Mouse (Mus musculus) adrenal gland, adult (tissue): ENCODE measurements around the gene Dut.
A peak's percentile ranks its signal among the peaks of the same experiment; 100 is the strongest.

Experiments
- DNase-seq, 2 experiments: peaks; one replicate each; pipeline ENCODE4 v3.0.0; 2022 to 2023; ENCODE audit warnings: low spot score in 1 of 2; ENCODE audit not compliant: inconsistent age in 2 of 2

Dut gene

DNA sequence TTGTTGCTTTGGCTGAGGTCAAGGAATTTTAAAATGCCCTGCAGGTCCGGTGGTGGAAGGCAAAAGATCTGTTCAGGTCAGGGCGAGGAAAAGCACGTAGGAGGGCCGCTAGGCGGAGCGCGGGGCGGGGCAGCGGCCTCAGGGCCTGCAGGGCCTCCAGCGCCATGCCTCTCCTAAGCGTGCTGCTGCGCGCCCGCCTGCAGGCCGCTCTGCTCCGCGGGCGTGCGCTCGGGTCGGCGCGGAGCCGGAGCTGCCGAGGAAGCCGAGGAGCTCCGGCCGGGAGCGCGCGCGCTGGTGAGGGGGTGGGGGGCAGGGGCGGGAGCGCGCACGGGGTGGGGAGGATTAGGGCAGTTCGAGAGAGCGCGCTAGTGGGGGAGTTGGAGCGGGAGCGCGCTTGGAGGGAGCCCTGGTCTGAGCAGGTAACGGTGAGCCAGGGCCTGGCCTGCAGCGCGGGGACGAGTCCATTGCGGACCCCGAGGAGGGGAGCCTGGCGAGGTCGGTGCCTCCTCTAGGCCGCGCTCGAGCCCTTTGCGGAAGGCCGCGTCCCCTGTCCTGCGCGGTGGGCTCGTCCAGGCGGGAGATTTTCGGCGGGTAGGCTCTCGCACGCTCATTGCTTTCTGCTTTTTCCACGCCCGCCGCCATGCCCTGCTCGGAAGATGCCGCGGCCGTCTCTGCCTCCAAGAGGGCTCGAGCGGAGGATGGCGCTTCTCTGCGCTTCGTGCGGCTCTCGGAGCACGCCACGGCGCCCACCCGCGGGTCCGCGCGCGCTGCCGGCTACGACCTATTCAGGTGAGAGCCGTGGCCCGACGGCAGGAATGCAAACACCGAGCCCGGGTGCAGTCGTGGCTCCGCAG is at the start of gene Dut:
TSS of gene Dut (plus strand) at position 83 of the 854 bp plus-strand sequence.
- DNase-seq: peak; percentile 95 to 97

GRCm38 (mm10) chr2:125208894-125209596 is 37.9 kb upstream of the Dut start:
- DNase-seq: no peak

GRCm38 (mm10) chr2:125211831-125212510 is 35.0 kb upstream of the Dut start:
- peak in 1 of 2 experiments; percentile 21 for DNase-seq

GRCm38 (mm10) chr2:125214592-125214991 is 32.4 kb upstream of the Dut start:
- peak; percentile 39 to 85 for DNase-seq

DNA sequence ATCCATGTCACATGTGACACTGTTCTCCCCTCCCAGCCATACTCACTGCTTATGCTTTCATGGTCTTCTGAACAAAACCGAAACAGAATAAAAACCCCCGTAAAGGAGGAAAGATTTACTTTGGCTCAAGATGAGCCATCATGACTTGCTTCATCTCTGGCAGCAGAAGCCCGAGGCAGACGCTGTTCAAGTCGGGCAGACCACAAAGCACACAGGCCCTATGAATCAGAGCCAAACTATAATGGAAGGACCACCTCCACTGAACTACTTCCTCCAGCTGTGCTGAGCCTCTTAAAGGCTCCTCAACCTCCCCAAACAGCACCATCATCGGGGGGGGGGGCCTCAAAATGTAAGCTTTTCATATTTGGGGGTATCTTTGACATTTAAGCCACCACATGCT is 29.7 kb upstream of the Dut start:
- DNase-seq: no peak

GRCm38 (mm10) chr2:125218566-125218965 is 28.4 kb upstream of the Dut start:
- no peak for DNase-seq

DNA sequence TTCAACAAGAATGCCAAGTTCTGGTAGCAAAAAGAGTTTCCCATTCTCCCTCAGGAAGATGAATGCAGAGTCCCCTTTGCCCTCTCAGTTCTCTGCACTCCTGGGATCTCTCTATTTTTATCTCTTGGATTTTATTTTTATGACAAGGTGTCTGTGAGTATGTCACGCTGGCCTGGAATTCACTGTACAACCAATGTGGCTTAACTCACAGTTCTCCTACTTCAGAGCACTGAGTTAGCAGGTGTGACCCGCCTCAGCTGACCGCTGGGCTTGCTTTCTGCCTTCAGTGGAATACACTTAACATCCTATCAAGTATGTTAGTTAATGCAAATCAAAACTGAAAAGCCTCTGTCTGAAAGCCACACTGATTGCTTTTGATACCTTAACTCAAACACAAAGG is 27.7 kb upstream of the Dut start:
- DNase-seq: no peak

- DNase-seq: no peak
Observed at GRCm38 (mm10) chr2:125221673-125222072, 25.3 kb upstream of the Dut start.

GRCm38 (mm10) chr2:125228472-125229409 is 18.2 kb upstream of the Dut start:
- DNase-seq: no peak

DNA sequence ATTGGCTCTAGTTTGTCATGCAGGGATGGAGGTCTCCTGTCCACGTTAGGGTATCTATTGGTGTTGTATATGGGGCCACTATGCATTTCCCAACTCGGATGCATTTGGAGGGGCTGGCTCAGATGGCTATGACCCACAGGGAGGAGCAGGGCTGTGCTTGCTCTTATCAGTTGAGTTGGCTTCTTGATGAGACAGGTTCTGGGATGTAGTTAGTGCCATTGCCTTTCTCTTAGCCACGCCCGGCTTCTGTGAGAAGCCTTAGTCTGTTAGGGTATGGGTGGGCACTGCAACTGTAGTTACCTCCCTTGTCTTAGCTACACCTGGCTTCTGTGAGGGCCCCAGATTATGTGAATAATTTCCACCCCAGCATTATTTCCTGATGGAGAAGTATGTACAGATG is 14.8 kb upstream of the Dut start:
- no peak for DNase-seq

- no peak for DNase-seq
Observed at GRCm38 (mm10) chr2:125233537-125233936, 13.5 kb upstream of the Dut start.

GRCm38 (mm10) chr2:125234049-125234448 is 12.9 kb upstream of the Dut start:
- peak in 1 of 2 experiments; percentile 42 for DNase-seq

GRCm38 (mm10) chr2:125245545-125246285 is 1.3 kb upstream of the Dut start:
- peak in 1 of 2 experiments; percentile 30 for DNase-seq

DNA sequence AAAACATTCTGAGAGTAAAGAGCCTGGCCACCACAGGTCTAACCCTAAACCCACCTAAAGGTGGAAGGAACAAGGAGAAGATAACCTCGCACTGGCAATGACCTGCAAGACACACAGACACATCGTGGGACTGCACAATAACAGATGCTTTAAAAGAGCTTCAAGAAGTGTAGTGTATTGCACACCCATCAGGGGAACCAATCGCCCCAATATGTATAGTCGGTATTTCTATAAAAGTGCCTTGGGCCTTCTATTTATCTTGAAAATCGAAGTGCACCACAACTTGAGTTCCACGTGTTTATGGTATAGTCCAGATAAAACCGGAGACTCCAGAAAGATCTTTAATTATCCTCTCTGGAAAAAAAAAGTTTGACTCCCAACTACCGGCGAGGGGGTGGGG is 321 bp upstream of the Dut start:
- peak in 1 of 2 experiments; percentile 40 for DNase-seq

DNA sequence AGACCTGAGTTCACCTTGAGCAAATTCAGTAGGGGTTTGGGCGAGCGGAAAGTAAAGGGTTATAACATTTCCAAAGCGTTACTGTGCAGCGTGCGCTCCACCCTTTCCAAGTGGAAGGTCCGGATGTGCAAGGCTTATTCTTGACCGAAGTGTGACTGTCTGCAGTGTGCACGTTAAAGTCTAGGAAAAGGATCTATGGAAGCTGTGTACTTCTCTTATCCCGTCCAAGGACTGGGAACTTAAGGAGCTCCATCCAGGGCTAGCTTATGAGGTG is 909 bp downstream of the Dut start:
- DNase-seq: no peak

DNA sequence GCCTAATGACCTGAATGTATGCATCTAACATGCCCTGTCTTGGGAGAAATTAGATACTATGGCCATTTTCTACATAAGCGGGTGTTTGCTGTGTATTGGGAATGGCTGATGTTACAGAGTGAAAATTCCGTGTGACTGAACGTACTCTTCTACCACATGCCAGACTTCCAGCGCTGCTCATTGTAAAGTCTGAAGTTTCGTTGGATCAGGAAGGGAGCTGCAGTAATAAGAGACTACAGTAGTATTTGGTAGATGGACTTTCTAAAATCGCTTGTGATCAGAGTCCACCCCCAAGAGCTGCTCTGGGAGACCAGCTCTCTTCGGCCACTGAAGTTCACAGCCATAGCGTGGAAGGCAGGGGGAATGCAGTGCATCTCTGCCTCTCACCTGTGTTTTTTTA is 1.3 kb downstream of the Dut start:
- DNase-seq: no peak

GRCm38 (mm10) chr2:125249339-125249738 is 2.3 kb downstream of the Dut start:
- no peak for DNase-seq

GRCm38 (mm10) chr2:125249874-125250273 is 2.9 kb downstream of the Dut start:
- DNase-seq: peak in 1 of 2 experiments; percentile 23

- no peak for DNase-seq
Observed at GRCm38 (mm10) chr2:125251781-125252180, 4.8 kb downstream of the Dut start.

GRCm38 (mm10) chr2:125252275-125252674 is 5.3 kb downstream of the Dut start:
- peak; percentile 30 to 77 for DNase-seq
